Mouse (Mus musculus): ENCODE data around the gene Pon3. TPM values are rescaled to one million over a fixed set of nuclear protein-coding genes. Genes with fewer than 3 reads are reported as not detected.

Pon3 gene
- 1 to 10 TPM; 2.2 to 2.4 TPM for total RNA-seq (2021)

GRCm38 (mm10) chr6:5255722-5256451 lies at the start of gene Pon3:
Gene Pon3 (minus strand): TSS chr6:5256286.
- intact Hi-C loops (cut with DNase I): no loop called here
- peak in 1 of 2 experiments; percentile 47 for DNase-seq (ENCODE audit: extremely low spot score in 1 of 2, low spot score in 2 of 2)

- no peak for DNase-seq (ENCODE audit: extremely low spot score in 1 of 2, low spot score in 2 of 2)
- intact Hi-C loops (cut with DNase I): no loop called here
Measured at GRCm38 (mm10) chr6:5304956-5305355, 48.9 kb upstream of the Pon3 start.

- no peak for DNase-seq (ENCODE audit: extremely low spot score in 1 of 2, low spot score in 2 of 2)
- intact Hi-C loops (cut with DNase I): no loop called here
Measured at GRCm38 (mm10) chr6:5300629-5301028, 44.5 kb upstream of the Pon3 start.

GRCm38 (mm10) chr6:5299561-5299960 lies 43.5 kb upstream of the Pon3 start:
- no peak for DNase-seq (ENCODE audit: extremely low spot score in 1 of 2, low spot score in 2 of 2)

GRCm38 (mm10) chr6:5298092-5298554 lies 42.0 kb upstream of the Pon3 start, which contains the start of gene Pon2:
Gene Pon2 (minus strand): TSS chr6:5298455.
- intact Hi-C loops (cut with DNase I): loop anchor here (5.0 kb wide), 1 partner anchor 84 kb away; the partner anchor contains the start of gene Asb4
- DNase-seq (ENCODE audit: extremely low spot score in 1 of 2, low spot score in 2 of 2): peak; percentile 7 to 90

More at GRCm38 (mm10) chr6:5299561-5299960, 43.5 kb upstream of the Pon3 start:
- intact Hi-C loops (cut with DNase I): loop anchor here (5.0 kb wide), 1 partner anchor 83 kb away; the partner anchor contains the start of gene Asb4

GRCm38 (mm10) chr6:5297321-5298091 lies 41.4 kb upstream of the Pon3 start:
- DNase-seq (ENCODE audit: extremely low spot score in 1 of 2, low spot score in 2 of 2): peak; percentile 6 to 57
- intact Hi-C loops (cut with DNase I): loop anchor here (5.0 kb wide), 1 partner anchor 85 kb away; the partner anchor contains the start of gene Asb4

- no peak for DNase-seq (ENCODE audit: extremely low spot score in 1 of 2, low spot score in 2 of 2)
- intact Hi-C loops (cut with DNase I): loop anchor here (5.0 kb wide), 1 partner anchor 86 kb away; the partner anchor contains the start of gene Asb4
Measured at GRCm38 (mm10) chr6:5296067-5296466, 40.0 kb upstream of the Pon3 start.

- no peak for DNase-seq (ENCODE audit: extremely low spot score in 1 of 2, low spot score in 2 of 2)
- intact Hi-C loops (cut with DNase I): loop anchor here (5.0 kb wide), 1 partner anchor 87 kb away; the partner anchor contains the start of gene Asb4
Measured at GRCm38 (mm10) chr6:5294659-5295449, 38.8 kb upstream of the Pon3 start.

GRCm38 (mm10) chr6:5292841-5293240 lies 36.8 kb upstream of the Pon3 start:
- intact Hi-C loops (cut with DNase I): no loop called here
- no peak for DNase-seq (ENCODE audit: extremely low spot score in 1 of 2, low spot score in 2 of 2)

- intact Hi-C loops (cut with DNase I): no loop called here
- DNase-seq (ENCODE audit: extremely low spot score in 1 of 2, low spot score in 2 of 2): peak in 1 of 2 experiments; percentile 13
Measured at GRCm38 (mm10) chr6:5291450-5291849, 35.4 kb upstream of the Pon3 start.

GRCm38 (mm10) chr6:5287919-5288318 lies 31.8 kb upstream of the Pon3 start:
- no peak for DNase-seq (ENCODE audit: extremely low spot score in 1 of 2, low spot score in 2 of 2)
- intact Hi-C loops (cut with DNase I): no loop called here

- intact Hi-C loops (cut with DNase I): no loop called here
- no peak for DNase-seq (ENCODE audit: extremely low spot score in 1 of 2, low spot score in 2 of 2)
Measured at GRCm38 (mm10) chr6:5287392-5287791, 31.3 kb upstream of the Pon3 start.

GRCm38 (mm10) chr6:5282418-5282817 lies 26.3 kb upstream of the Pon3 start:
- DNase-seq (ENCODE audit: extremely low spot score in 1 of 2, low spot score in 2 of 2): no peak
- intact Hi-C loops (cut with DNase I): no loop called here

GRCm38 (mm10) chr6:5280576-5281305 lies 24.7 kb upstream of the Pon3 start:
- intact Hi-C loops (cut with DNase I): no loop called here

GRCm38 (mm10) chr6:5277972-5278371 lies 21.9 kb upstream of the Pon3 start:
- no peak for DNase-seq (ENCODE audit: extremely low spot score in 1 of 2, low spot score in 2 of 2)
- intact Hi-C loops (cut with DNase I): no loop called here

More at GRCm38 (mm10) chr6:5280576-5281305, 24.7 kb upstream of the Pon3 start:
- DNase-seq (ENCODE audit: extremely low spot score in 1 of 2, low spot score in 2 of 2): no peak

GRCm38 (mm10) chr6:5269641-5270040 lies 13.6 kb upstream of the Pon3 start:
- DNase-seq (ENCODE audit: extremely low spot score in 1 of 2, low spot score in 2 of 2): no peak
- intact Hi-C loops (cut with DNase I): no loop called here

- intact Hi-C loops (cut with DNase I): no loop called here
- no peak for DNase-seq (ENCODE audit: extremely low spot score in 1 of 2, low spot score in 2 of 2)
Measured at GRCm38 (mm10) chr6:5264793-5265192, 8.7 kb upstream of the Pon3 start.
